Mouse (Mus musculus) kidney, adult 2 months (tissue): ENCODE results near the gene Nfia. TPM values are rescaled to one million over a fixed set of nuclear protein-coding genes. Genes with fewer than 3 reads are reported as not detected.

Experiments
- DNase-seq: peaks from one replicate; pipeline ENCODE4 v3.0.0; 2021
- H3K27ac ChIP-seq: fragments of 200-500 bp; 2 replicates; pipeline ENCODE4 v1.5.1; 2012; ENCODE audit warnings: low read depth, low read length, control low read depth, inconsistent platforms; ENCODE audit not compliant: insufficient read depth
- H3K27me3 ChIP-seq: fragments of 200-500 bp; replicated peaks from 2 replicates; pipeline ENCODE4 v1.6.1; 2012; ENCODE audit warnings: mild to moderate bottlenecking, moderate library complexity, low read length, inconsistent platforms; ENCODE audit not compliant: control insufficient read depth, insufficient read depth
- H3K36me3 ChIP-seq: fragments of 200-500 bp; 2 replicates; pipeline ENCODE4 v1.6.1; 2012; ENCODE audit warnings: mild to moderate bottlenecking, moderate library complexity, low read length, inconsistent platforms; ENCODE audit not compliant: control insufficient read depth, insufficient read depth
- H3K4me1 ChIP-seq: fragments of 200-500 bp; 2 replicates; pipeline ENCODE4 v1.6.1; 2011; ENCODE audit warnings: low read length; ENCODE audit not compliant: control insufficient read depth, insufficient read depth
- H3K4me3 ChIP-seq: fragments of 200-500 bp; 2 replicates; pipeline ENCODE4 v1.5.1; 2011; ENCODE audit warnings: mild to moderate bottlenecking, low read depth, low read length, control low read depth; ENCODE audit not compliant: insufficient read depth
- CTCF ChIP-seq: fragments of 200-500 bp; conservative IDR thresholded peaks from 2 replicates; pipeline ENCODE4 v1.5.1; 2011; ENCODE audit warnings: low read depth, mild to moderate bottlenecking, control low read depth, low read length, moderate library complexity, mixed read lengths; ENCODE audit not compliant: insufficient read depth, insufficient read length
- POLR2A ChIP-seq: fragments of 200-500 bp; IDR thresholded peaks from one replicate; pipeline ENCODE4 v1.6.1; 2011; ENCODE audit warnings: low read depth, low read length, control low read depth
- WGBS: fragments of 180-500 bp; shearing (Covaris S2); methylation state at CpG from one replicate; pipeline ENCODE4 v1.1.7; 2018; 5-methylcytosine and 5-hydroxymethylcytosine counted together
- polyA plus RNA-seq: library from polyadenylated mRNA; depleted of rRNA; stranded (reverse); fragments of >200 nt; gene quantifications from 2 replicates; pipeline ENCODE4 v1.2.3, GENCODE M21; 2012

Gene Nfia
- polyA plus RNA-seq, 1 experiment: 46.5 TPM

DNA sequence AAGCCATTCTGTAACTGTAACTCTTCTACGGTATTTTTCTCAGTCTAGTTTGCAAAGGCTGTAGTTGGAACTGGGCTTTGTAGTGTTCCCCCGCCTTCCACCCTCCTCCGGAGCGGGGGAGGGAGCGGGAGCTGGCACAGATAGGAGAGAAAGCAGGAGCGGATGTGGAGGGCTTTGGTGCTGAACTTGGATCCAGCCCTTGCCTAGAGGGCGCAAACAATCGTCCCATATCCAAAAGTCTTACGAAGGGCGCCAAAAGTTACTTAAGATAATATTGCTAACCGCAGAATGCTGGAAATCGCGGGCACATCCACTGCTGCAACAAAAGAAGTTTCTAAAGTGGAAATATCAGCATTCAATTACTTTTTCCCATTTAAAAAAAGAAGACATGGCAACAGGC lies 2.5 kb downstream of the Nfia start:
- 2% methylated on average over 13 of the region's 13 CpGs for WGBS
- Histone ChIP-seq H3K27me3 (no peaks in the 10 kb centered on the region), H3K36me3 (no peaks in the 10 kb centered on the region), H3K27ac (peak overlapping the region; percentile 85), H3K4me1 (peaks cover 4% of the 10 kb centered on the region; the same call in 1 of the 2 replicates), H3K4me3 (peak overlapping the region; percentile 19)
- TF ChIP-seq CTCF (0 out of 2 replicates have a peak, but pooled peaks have one; percentile 17), POLR2A (no peak)
- peak; percentile 92 for DNase-seq

DNA sequence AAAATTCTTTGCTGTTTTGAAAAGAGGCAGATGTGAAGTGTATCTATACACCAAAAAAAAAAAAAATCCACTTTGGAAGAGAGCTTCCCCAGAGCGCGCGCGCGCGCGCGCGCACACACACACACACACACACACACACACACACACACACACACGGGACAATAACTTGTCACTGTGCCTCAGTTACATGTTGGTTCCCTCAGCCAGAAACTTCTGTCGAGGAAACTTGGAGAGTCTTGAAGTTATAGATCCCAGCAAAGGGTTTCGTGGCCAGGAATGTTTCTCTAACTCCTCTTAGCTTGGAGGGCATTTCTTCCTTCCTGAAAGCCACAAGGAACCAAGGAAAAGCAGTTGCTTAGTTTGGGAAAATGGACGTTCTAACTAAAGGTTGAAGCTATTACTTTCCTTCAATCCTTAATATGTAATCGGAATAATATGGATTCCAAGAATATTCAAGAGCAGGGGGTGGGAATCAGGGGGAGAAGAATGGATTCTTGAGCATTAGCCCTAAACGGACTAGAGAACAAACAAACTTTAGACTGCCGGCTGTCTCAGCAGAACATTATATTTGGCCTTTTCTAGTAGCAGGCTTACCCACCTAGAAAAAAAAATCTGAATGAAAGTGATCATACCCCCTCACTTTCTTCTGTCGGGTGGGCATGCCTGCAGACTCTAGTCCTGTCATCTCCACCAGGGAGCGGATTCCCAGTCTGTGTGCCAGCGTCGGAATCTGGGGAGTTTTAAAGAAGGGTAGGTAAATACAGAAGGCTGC lies 3.1 kb downstream of the Nfia start:
- TF ChIP-seq POLR2A: no peak
- TF ChIP-seq CTCF: 0 out of 2 replicates have a peak, but pooled peaks have one; percentile 4
- WGBS: 4% methylated on average over 20 of the region's 20 CpGs
- Histone ChIP-seq H3K4me1 (peaks cover 5% of the 10 kb centered on the region; the same call in 1 of the 2 replicates), H3K36me3 (no peaks in the 10 kb centered on the region), H3K27me3 (no peaks in the 10 kb centered on the region), H3K4me3 (peak overlapping the region; percentile 56), H3K27ac (peak overlapping the region; percentile 85)
- DNase-seq: peak; percentile 31

DNA sequence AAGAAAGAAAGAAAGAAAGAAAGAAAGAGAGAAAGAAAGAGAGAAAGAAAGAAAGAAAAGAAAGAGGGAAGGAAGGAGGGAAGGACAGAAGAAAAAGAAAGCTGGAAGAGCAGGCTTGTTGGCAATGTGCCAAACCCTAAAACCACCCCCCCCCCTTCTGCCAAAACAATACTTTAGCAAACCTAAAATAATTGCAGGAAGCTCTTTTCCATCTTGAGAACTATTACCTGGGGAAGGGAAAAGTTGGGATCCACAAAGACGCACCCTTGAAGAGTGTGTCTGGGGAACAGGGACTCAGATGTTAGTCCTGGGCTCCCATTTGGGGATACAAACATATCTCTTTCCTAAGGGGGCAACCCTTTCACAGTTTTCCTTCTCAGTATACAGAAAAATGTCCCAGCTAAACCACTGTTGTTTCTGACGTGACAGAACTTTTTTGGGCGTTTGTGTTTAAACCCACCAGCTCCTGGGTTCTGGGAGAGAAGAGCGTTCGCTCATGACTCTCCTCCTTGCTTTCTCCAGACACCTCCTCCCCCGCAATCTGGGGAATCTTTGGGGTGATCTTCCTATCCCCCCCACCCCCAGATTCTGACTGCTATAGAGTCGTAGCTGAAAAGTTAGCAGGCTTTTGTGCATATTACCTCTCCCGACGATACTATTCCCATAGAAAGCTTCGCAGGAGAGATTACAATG lies 4.0 kb downstream of the Nfia start:
- TF ChIP-seq CTCF: no peak
- WGBS: 4% methylated on average over 10 of the region's 10 CpGs
- no peaks in the 10 kb centered on the region for H3K27me3 ChIP-seq

DNA sequence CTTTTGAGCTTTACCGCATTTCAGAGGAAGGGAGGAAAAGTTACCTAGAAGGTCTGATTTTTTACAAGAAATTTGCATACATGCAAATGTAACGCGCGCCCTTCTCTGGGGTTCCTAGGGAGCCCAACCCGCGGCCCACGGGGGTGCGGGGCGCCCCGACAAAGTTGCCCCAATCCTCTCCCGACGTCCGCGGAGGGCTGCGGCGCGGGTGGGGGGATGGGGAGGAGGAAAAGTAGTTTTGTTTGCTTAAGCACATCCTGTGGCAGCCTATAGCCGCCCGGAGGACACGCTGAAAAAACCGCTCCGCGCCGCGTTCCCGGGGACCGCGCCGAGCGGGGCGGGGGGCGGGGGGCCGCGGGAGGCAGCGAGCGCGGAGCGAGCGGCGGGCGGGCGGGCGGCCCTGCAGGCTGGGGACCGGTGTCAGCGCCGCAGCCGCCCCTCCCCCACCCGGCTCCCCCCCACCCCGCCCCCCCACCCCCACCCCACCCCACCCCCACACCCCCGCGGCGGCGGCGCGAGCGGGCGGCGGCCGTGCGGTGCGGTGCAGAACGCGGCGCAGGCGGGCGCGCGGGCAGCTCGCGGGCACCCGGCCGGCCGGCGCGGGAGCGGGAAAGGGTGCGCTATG lies 4.7 kb downstream of the Nfia start:
- peak; percentile 61 for DNase-seq
- H3K27ac ChIP-seq: peak overlapping the region; percentile 85

More for the DNA sequence above, 4.0 kb downstream of the Nfia start:
- H3K4me3 ChIP-seq: peak overlapping the region; percentile 100
- H3K4me1 ChIP-seq: peaks cover 5% of the 10 kb centered on the region; the same call in 1 of the 2 replicates
- no peaks in the 10 kb centered on the region for H3K36me3 ChIP-seq
- H3K27ac ChIP-seq: peak overlapping the region; percentile 85
- peak; percentile 43 for DNase-seq

DNA sequence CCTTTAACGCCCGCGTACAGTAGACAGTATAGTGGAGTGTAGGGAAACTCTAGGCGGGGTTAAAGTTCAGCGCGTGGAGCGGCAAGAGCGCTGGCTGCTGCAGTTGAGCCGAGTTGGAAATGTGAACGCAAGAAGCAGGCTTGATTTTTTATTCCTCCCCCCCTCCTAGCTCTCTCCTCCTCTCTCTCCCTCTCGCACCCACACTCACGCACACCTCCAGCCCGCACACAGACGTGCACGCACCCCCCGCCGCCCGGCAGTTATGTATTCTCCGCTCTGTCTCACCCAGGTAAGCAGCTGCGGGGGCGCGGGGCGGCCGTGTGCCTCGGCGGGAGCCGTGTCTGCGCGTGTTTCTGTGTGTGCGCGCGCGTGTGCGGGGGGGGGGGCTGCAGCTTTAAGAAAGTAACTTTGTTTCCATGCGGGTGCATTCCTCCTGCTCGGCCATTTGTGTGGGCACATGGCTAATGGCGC lies 5.2 kb downstream of the Nfia start, which contains the start of gene E130114P18Rik:
Gene E130114P18Rik, minus strand, starts transcription at position 373 of the 471 bp plus-strand sequence.
- WGBS: under 1% methylated on average over 37 of the region's 37 CpGs
- DNase-seq: peak; percentile 88
- H3K27me3 ChIP-seq: no peaks in the 10 kb centered on the region
- peak within 1 kb of the TSS; percentile 100 for H3K4me3 ChIP-seq
- peaks cover 5% of the 10 kb centered on the region; the same call in 1 of the 2 replicates for H3K4me1 ChIP-seq
- TF ChIP-seq POLR2A: no peak
- no peak for TF ChIP-seq CTCF
- no peaks in the 10 kb centered on the region for H3K36me3 ChIP-seq
- H3K27ac ChIP-seq: peak within 1 kb of the TSS; percentile 85

More for the DNA sequence above, 4.7 kb downstream of the Nfia start:
- peaks cover 5% of the 10 kb centered on the region; the same call in 1 of the 2 replicates for H3K4me1 ChIP-seq
- H3K36me3 ChIP-seq: no peaks in the 10 kb centered on the region
- no peaks in the 10 kb centered on the region for H3K27me3 ChIP-seq
- H3K4me3 ChIP-seq: peak overlapping the region; percentile 100
- under 1% methylated on average over 59 of the region's 77 CpGs for WGBS
- TF ChIP-seq CTCF (no peak), POLR2A (no peak)

DNA sequence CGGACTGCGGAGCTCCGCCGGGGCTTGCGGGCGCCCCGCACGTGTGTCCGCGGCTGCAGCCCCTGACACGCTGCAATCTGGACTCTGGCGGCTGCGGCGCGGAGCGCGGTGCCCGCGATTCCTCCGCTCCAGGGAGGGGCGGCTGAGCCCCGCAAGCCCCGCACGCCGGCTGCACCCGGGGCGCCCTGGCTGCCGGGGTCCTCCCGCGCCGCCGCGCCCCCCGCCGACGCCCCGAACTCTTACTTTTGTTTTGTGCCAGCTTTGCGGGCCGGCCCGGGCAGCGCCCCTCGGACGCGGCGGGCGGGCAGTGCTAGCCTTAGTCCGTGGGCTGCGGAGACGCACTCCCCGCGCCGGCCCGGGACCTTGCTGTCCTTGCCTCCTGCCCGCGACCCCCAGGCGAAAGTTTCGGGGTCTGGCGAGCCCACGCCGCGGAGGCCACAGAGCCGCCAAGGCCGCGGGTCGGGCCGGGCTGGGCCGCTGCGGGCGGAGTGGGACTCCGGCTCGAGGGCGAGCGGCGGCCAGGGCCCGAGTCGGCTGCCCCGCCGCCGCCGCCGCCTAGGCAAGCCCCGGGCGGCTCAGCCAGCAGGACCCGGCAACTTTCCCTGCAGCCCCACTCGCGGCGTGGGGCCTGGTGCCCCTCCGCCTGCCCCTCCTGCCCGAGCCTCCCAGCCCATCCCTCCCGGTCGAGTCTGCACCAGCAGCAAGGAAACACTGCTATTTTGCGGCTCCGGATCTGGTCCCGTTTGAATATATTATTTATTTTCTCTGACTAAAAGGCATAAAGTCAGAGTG lies 5.9 kb downstream of the Nfia start:
- Histone ChIP-seq H3K27me3 (no peaks in the 10 kb centered on the region), H3K4me1 (peaks cover 5% of the 10 kb centered on the region; the same call in 1 of the 2 replicates), H3K4me3 (peak overlapping the region; percentile 100), H3K27ac (peak overlapping the region; percentile 75), H3K36me3 (peaks cover 3% of the 10 kb centered on the region; the same call in 1 of the 2 replicates)
- no peak for TF ChIP-seq CTCF
- no peak for TF ChIP-seq POLR2A
- peak; percentile 45 for DNase-seq
- under 1% methylated on average over 94 of the region's 94 CpGs for WGBS
